Mouse (Mus musculus): ENCODE measurements around the gene H2-Ke6. TPM values are rescaled to one million over a fixed set of nuclear protein-coding genes. Genes with fewer than 3 reads are reported as not detected.

The H2-Ke6 gene
- polyA plus RNA-seq, 1 experiment from 2014 or later, result 53.0 TPM

- Histone ChIP-seq H3K9me3 (replicated peaks; ENCODE audit: control insufficient read depth, low read length) (no peaks in the 10 kb centered on the region), H3K27ac (ENCODE audit: low read length) (no peak overlapping the region), H3K9ac (ENCODE audit: low read length) (no peak overlapping the region), H3K4me3 (ENCODE audit: low read length) (peak overlapping the region; percentile 34), H3K4me2 (ENCODE audit: low read depth, low read length) (peak overlapping the region; percentile 55), H3K4me1 (ENCODE audit: control insufficient read depth, insufficient read depth, low read length) (peaks cover 20% of the 10 kb centered on the region), H3K27me3 (ENCODE audit: control insufficient read depth, insufficient read depth, low read length) (peaks cover 18% of the 10 kb centered on the region), H3K36me3 (ENCODE audit: control insufficient read depth, insufficient read depth) (peaks cover 17% of the 10 kb centered on the region)
- WGBS, result 24% methylated on average over 17 of the region's 17 CpGs
- 0 out of 2 replicates have a peak, but pooled peaks have one; percentile 26 for ATAC-seq (replicated peaks; ENCODE audit: extremely low read depth, insufficient read depth, low FRiP score)
Observed at GRCm38 (mm10) chr17:34039562-34040450, 11.9 kb upstream of the H2-Ke6 start.

GRCm38 (mm10) chr17:34038878-34039561, 11.2 kb upstream of the H2-Ke6 start, which contains the start of gene Col11a2:
TSS of gene Col11a2 (plus strand) at chr17:34039437.
- Histone ChIP-seq H3K9ac (ENCODE audit: low read length) (peak within 1 kb of the TSS; percentile 55), H3K4me1 (ENCODE audit: control insufficient read depth, insufficient read depth, low read length) (peaks cover 20% of the 10 kb centered on the region), H3K27ac (ENCODE audit: low read length) (no peak within 1 kb of the TSS), H3K9me3 (replicated peaks; ENCODE audit: control insufficient read depth, low read length) (no peaks in the 10 kb centered on the region), H3K36me3 (ENCODE audit: control insufficient read depth, insufficient read depth) (peaks cover 17% of the 10 kb centered on the region), H3K4me3 (ENCODE audit: low read length) (peak within 1 kb of the TSS; percentile 34), H3K27me3 (ENCODE audit: control insufficient read depth, insufficient read depth, low read length) (peaks cover 18% of the 10 kb centered on the region), H3K4me2 (ENCODE audit: low read depth, low read length) (peak within 1 kb of the TSS; percentile 55)
- WGBS, result 7% methylated on average over 28 of the region's 28 CpGs
- ATAC-seq (replicated peaks; ENCODE audit: extremely low read depth, insufficient read depth, low FRiP score), result no peak

GRCm38 (mm10) chr17:34038440-34038839, 10.6 kb upstream of the H2-Ke6 start:
- Histone ChIP-seq H3K4me2 (ENCODE audit: low read depth, low read length) (peak overlapping the region; percentile 55), H3K27ac (ENCODE audit: low read length) (no peak overlapping the region), H3K4me1 (ENCODE audit: control insufficient read depth, insufficient read depth, low read length) (peaks cover 24% of the 10 kb centered on the region), H3K27me3 (ENCODE audit: control insufficient read depth, insufficient read depth, low read length) (peaks cover 18% of the 10 kb centered on the region), H3K36me3 (ENCODE audit: control insufficient read depth, insufficient read depth) (peaks cover 17% of the 10 kb centered on the region), H3K9me3 (replicated peaks; ENCODE audit: control insufficient read depth, low read length) (no peaks in the 10 kb centered on the region), H3K9ac (ENCODE audit: low read length) (peak overlapping the region; percentile 55; the same call in 1 of the 2 replicates), H3K4me3 (ENCODE audit: low read length) (peak overlapping the region; percentile 34)
- WGBS, result 24% methylated on average over 20 of the region's 21 CpGs
- ATAC-seq (replicated peaks; ENCODE audit: extremely low read depth, insufficient read depth, low FRiP score), result no peak

GRCm38 (mm10) chr17:34037241-34037640, 9.4 kb upstream of the H2-Ke6 start:
- Histone ChIP-seq H3K27ac (ENCODE audit: low read length) (no peak overlapping the region), H3K4me3 (ENCODE audit: low read length) (no peak overlapping the region), H3K27me3 (ENCODE audit: control insufficient read depth, insufficient read depth, low read length) (peaks cover 17% of the 10 kb centered on the region), H3K4me1 (ENCODE audit: control insufficient read depth, insufficient read depth, low read length) (peaks cover 32% of the 10 kb centered on the region), H3K9ac (ENCODE audit: low read length) (no peak overlapping the region), H3K4me2 (ENCODE audit: low read depth, low read length) (no peak overlapping the region), H3K36me3 (ENCODE audit: control insufficient read depth, insufficient read depth) (peaks cover 17% of the 10 kb centered on the region), H3K9me3 (replicated peaks; ENCODE audit: control insufficient read depth, low read length) (no peaks in the 10 kb centered on the region)
- ATAC-seq (replicated peaks; ENCODE audit: extremely low read depth, insufficient read depth, low FRiP score), result no peak
- WGBS, result 96% methylated on average over 7 of the region's 7 CpGs

- Histone ChIP-seq H3K4me1 (ENCODE audit: control insufficient read depth, insufficient read depth, low read length) (peaks cover 32% of the 10 kb centered on the region), H3K9me3 (replicated peaks; ENCODE audit: control insufficient read depth, low read length) (no peaks in the 10 kb centered on the region), H3K4me2 (ENCODE audit: low read depth, low read length) (no peak overlapping the region), H3K4me3 (ENCODE audit: low read length) (no peak overlapping the region), H3K27me3 (ENCODE audit: control insufficient read depth, insufficient read depth, low read length) (peaks cover 13% of the 10 kb centered on the region), H3K27ac (ENCODE audit: low read length) (no peak overlapping the region), H3K9ac (ENCODE audit: low read length) (no peak overlapping the region), H3K36me3 (ENCODE audit: control insufficient read depth, insufficient read depth) (peaks cover 17% of the 10 kb centered on the region)
- WGBS, result 74% methylated on average over 10 of the region's 10 CpGs
- no peak for ATAC-seq (replicated peaks; ENCODE audit: extremely low read depth, insufficient read depth, low FRiP score)
Observed at GRCm38 (mm10) chr17:34036647-34037046, 8.8 kb upstream of the H2-Ke6 start.

- WGBS, result 88% methylated on average over 9 of the region's 9 CpGs
- peaks cover 6% of the 10 kb centered on the region; the same call in 1 of the 2 replicates for H3K27me3 ChIP-seq (ENCODE audit: control insufficient read depth, insufficient read depth, low read length)
- H3K9me3 ChIP-seq (replicated peaks; ENCODE audit: control insufficient read depth, low read length), result no peaks in the 10 kb centered on the region
- H3K4me2 ChIP-seq (ENCODE audit: low read depth, low read length), result no peak overlapping the region
- no peak overlapping the region for H3K9ac ChIP-seq (ENCODE audit: low read length)
- H3K4me1 ChIP-seq (ENCODE audit: control insufficient read depth, insufficient read depth, low read length), result peaks cover 35% of the 10 kb centered on the region
- peaks cover 17% of the 10 kb centered on the region for H3K36me3 ChIP-seq (ENCODE audit: control insufficient read depth, insufficient read depth)
- no peak for ATAC-seq (replicated peaks; ENCODE audit: extremely low read depth, insufficient read depth, low FRiP score)
- H3K4me3 ChIP-seq (ENCODE audit: low read length), result no peak overlapping the region
- no peak overlapping the region for H3K27ac ChIP-seq (ENCODE audit: low read length)
Observed at GRCm38 (mm10) chr17:34035517-34035916, 7.7 kb upstream of the H2-Ke6 start.

- Histone ChIP-seq H3K4me1 (ENCODE audit: control insufficient read depth, insufficient read depth, low read length) (peaks cover 36% of the 10 kb centered on the region), H3K9ac (ENCODE audit: low read length) (no peak overlapping the region), H3K27ac (ENCODE audit: low read length) (no peak overlapping the region), H3K36me3 (ENCODE audit: control insufficient read depth, insufficient read depth) (peaks cover 28% of the 10 kb centered on the region), H3K9me3 (replicated peaks; ENCODE audit: control insufficient read depth, low read length) (no peaks in the 10 kb centered on the region), H3K4me3 (ENCODE audit: low read length) (no peak overlapping the region), H3K27me3 (ENCODE audit: control insufficient read depth, insufficient read depth, low read length) (0 out of 2 replicates have a peak, but pooled peaks cover 5% of the 10 kb centered on the region), H3K4me2 (ENCODE audit: low read depth, low read length) (no peak overlapping the region)
- WGBS, result 49% methylated on average over 10 of the region's 10 CpGs
- no peak for ATAC-seq (replicated peaks; ENCODE audit: extremely low read depth, insufficient read depth, low FRiP score)
Observed at GRCm38 (mm10) chr17:34034064-34034463, 6.2 kb upstream of the H2-Ke6 start.

GRCm38 (mm10) chr17:34033441-34033840, 5.6 kb upstream of the H2-Ke6 start:
- Histone ChIP-seq H3K9ac (ENCODE audit: low read length) (peak overlapping the region; percentile 92; the same call in 1 of the 2 replicates), H3K4me1 (ENCODE audit: control insufficient read depth, insufficient read depth, low read length) (peaks cover 34% of the 10 kb centered on the region), H3K9me3 (replicated peaks; ENCODE audit: control insufficient read depth, low read length) (no peaks in the 10 kb centered on the region), H3K4me2 (ENCODE audit: low read depth, low read length) (peak overlapping the region; percentile 74), H3K27ac (ENCODE audit: low read length) (no peak overlapping the region; the same call in 1 of the 2 replicates), H3K27me3 (ENCODE audit: control insufficient read depth, insufficient read depth, low read length) (0 out of 2 replicates have a peak, but pooled peaks cover 2% of the 10 kb centered on the region), H3K4me3 (ENCODE audit: low read length) (no peak overlapping the region), H3K36me3 (ENCODE audit: control insufficient read depth, insufficient read depth) (peaks cover 34% of the 10 kb centered on the region)
- no peak for ATAC-seq (replicated peaks; ENCODE audit: extremely low read depth, insufficient read depth, low FRiP score)
- 89% methylated on average over 9 of the region's 9 CpGs for WGBS

All from heart, embryonic 16.5 days (tissue).